Mouse (Mus musculus) inflammation-experienced regulatory T-cells (primary cell): ENCODE results near the gene Lrrc20. TPM values are rescaled to one million over a fixed set of nuclear protein-coding genes. Genes with fewer than 3 reads are reported as not detected.

Source experiments
- polyA plus RNA-seq, 2 experiments: library from polyadenylated mRNA; unstranded; fragments of 100-300 nt; shearing (Covaris generic); gene quantifications; one replicate each; pipeline ENCODE4 v1.2.1; 2017

The Lrrc20 gene
- polyA plus RNA-seq, result 10 to 100 TPM; 10.1 to 16.5 TPM

GRCm38 (mm10) chr10:61475594-61476439, at the start of gene Lrrc20:
Gene Lrrc20 (plus strand): TSS chr10:61475801.

GRCm38 (mm10) chr10:61452645-61453044, 23.0 kb upstream of the Lrrc20 start, which contains the start of gene Eif4ebp2:
Gene Eif4ebp2 (minus strand): TSS chr10:61452661.

Other genes with a start within 250 kb of the Lrrc20 start
- 1 to 10 TPM in 1 of 2 experiments, under 1 TPM in 1; 0.07 to 1.5 TPM for gene Adamts14, start 202.4 kb upstream of the Lrrc20 start, polyA plus RNA-seq
- gene Prf1, start 178.0 kb upstream of the Lrrc20 start, polyA plus RNA-seq, result 10 to 100 TPM in 1 of 2 experiments, 1 to 10 TPM in 1; 7.6 to 17.1 TPM
- under 1 TPM in 1 of 2 experiments, not detected in 1; 0.23 TPM for gene Pald1, start 92.3 kb upstream of the Lrrc20 start, polyA plus RNA-seq
- not detected for gene Nodal, start 57.8 kb upstream of the Lrrc20 start, polyA plus RNA-seq
- gene Eif4ebp2, start 23.1 kb upstream of the Lrrc20 start, polyA plus RNA-seq, result 10 to 100 TPM; 20.5 to 21.0 TPM
- gene Npffr1, start 119.7 kb downstream of the Lrrc20 start, polyA plus RNA-seq, result not detected
- 10 to 100 TPM; 58.2 to 66.5 TPM for gene Ppa1, start 172.8 kb downstream of the Lrrc20 start, polyA plus RNA-seq
- 100 to 1,000 TPM; 127 to 151 TPM for gene Sar1a, start 204.5 kb downstream of the Lrrc20 start, polyA plus RNA-seq
- gene Tysnd1, start 219.7 kb downstream of the Lrrc20 start, polyA plus RNA-seq, result 10 to 100 TPM; 26.1 to 38.9 TPM
- gene Aifm2, start 239.5 kb downstream of the Lrrc20 start, polyA plus RNA-seq, result 1 to 10 TPM; 3.0 to 6.8 TPM